Mouse (Mus musculus): ENCODE measurements around the gene Sox4. TPM values are rescaled to one million over a fixed set of nuclear protein-coding genes. Genes with fewer than 3 reads are reported as not detected.

Gene Sox4
- 26.2 TPM for polyA plus RNA-seq (2014; fragmentation: Illumina TruSeq; extraction: RNeasy Lipid Tissue Mini Kit (QIAGEN cat#74804); ENCODE audit: low replicate concordance)

GRCm38 (mm10) chr13:28953581-28953991 lies at the start of gene Sox4:
TSS of gene Sox4 (minus strand) at chr13:28953713.

